Mouse (Mus musculus) midbrain, embryonic 10.5 days (tissue): ENCODE results near the gene Pttg1. TPM values are rescaled to one million over a fixed set of nuclear protein-coding genes. Genes with fewer than 3 reads are reported as not detected.

ENCODE experiments used
- DNase-seq: peaks from one replicate; pipeline ENCODE4 v3.0.0-alpha.2; 2017; ENCODE audit warnings: low spot score
- H3K27ac ChIP-seq: fragments of 300-500 bp; sonication (generic); replicated peaks from 2 replicates; pipeline ENCODE4 v1.5.1; 2016; ENCODE audit warnings: mild to moderate bottlenecking
- H3K27me3 ChIP-seq: fragments of 300-500 bp; sonication (generic); 2 replicates; pipeline ENCODE4 v1.6.1; 2016; ENCODE audit warnings: low read depth, mild to moderate bottlenecking; ENCODE audit not compliant: poor library complexity, severe bottlenecking
- H3K36me3 ChIP-seq: fragments of 300-500 bp; sonication (generic); 2 replicates; pipeline ENCODE4 v1.6.1; 2016; ENCODE audit warnings: mild to moderate bottlenecking, moderate library complexity
- H3K4me1 ChIP-seq: fragments of 300-500 bp; sonication (generic); 2 replicates; pipeline ENCODE4 v1.6.1; 2016
- H3K4me3 ChIP-seq: fragments of 300-500 bp; sonication (generic); 2 replicates; pipeline ENCODE4 v1.5.1; 2016; ENCODE audit warnings: mild to moderate bottlenecking, moderate library complexity
- H3K9me3 ChIP-seq: fragments of 300-500 bp; sonication (generic); replicated peaks from 2 replicates; pipeline ENCODE4 v1.6.1; 2016; ENCODE audit warnings: mild to moderate bottlenecking
- WGBS: fragments of 180-500 bp; shearing (Covaris S2); methylation state at CpG from one replicate; pipeline ENCODE4 v1.1.7; 2016; 5-methylcytosine and 5-hydroxymethylcytosine counted together
- polyA plus RNA-seq: library from polyadenylated mRNA; unstranded; fragments of >200 nt; fragmentation: Nextera tagmentation; extraction: Ambion mirVana; gene quantifications from 2 replicates; pipeline ENCODE4 v1.2.1, GENCODE M21; 2016

Pttg1 gene
- polyA plus RNA-seq, 1 experiment from 2014 or later: 109 TPM

DNA sequence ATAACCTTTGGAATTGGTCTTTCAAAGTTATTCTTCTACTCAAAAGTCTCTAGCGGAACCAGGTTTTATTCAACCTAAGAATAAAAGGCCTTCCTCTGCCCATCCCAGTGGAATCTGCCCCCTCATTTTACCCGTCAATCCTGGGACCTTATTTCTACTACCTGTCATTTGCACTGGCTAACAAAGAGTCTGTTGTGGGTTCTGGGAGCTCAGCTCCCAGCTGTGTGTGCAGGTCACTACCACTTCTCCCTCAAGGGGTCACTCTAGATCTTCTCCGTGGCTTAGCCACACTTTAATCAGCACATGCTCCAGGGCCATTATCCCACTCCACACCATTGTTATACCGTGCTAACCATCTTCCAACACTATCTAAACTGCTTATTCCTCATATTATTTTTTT, 26.8 kb downstream of the Pttg1 start:
- 51% methylated on average over 4 of the region's 4 CpGs for WGBS
- H3K36me3 ChIP-seq: no peaks in the 10 kb centered on the region
- H3K9me3 ChIP-seq: 0 out of 2 replicates have a peak, but pooled peaks cover under 1% of the 10 kb centered on the region
- H3K4me3 ChIP-seq: no peak overlapping the region
- H3K4me1 ChIP-seq: peaks cover 11% of the 10 kb centered on the region
- no peaks in the 10 kb centered on the region for H3K27me3 ChIP-seq
- no peak overlapping the region for H3K27ac ChIP-seq
- no peak for DNase-seq

DNA sequence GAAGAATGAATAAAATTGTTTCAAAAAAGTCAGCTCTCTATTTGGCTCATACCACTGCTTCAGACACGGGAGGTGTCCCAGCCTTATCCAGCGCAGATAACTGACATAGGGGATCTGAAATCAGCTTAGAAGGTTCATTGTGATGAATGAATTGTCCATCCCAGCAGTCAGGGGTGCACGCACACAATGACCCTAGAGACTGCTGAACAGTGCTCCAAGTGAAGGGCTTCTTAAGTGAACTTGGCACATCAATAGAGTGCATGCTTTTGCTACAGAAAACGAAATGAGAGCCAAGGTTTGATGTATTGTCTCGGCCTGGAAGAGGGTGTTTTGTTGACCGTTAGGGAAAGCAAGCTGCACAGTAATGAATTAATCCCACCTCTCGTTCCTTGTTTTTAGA, 29.4 kb downstream of the Pttg1 start:
- 59% methylated on average over 7 of the region's 7 CpGs for WGBS
- Histone ChIP-seq H3K36me3 (no peaks in the 10 kb centered on the region), H3K9me3 (no peaks in the 10 kb centered on the region), H3K27ac (no peak overlapping the region), H3K27me3 (no peaks in the 10 kb centered on the region), H3K4me3 (no peak overlapping the region), H3K4me1 (peaks cover 17% of the 10 kb centered on the region)
- no peak for DNase-seq

DNA sequence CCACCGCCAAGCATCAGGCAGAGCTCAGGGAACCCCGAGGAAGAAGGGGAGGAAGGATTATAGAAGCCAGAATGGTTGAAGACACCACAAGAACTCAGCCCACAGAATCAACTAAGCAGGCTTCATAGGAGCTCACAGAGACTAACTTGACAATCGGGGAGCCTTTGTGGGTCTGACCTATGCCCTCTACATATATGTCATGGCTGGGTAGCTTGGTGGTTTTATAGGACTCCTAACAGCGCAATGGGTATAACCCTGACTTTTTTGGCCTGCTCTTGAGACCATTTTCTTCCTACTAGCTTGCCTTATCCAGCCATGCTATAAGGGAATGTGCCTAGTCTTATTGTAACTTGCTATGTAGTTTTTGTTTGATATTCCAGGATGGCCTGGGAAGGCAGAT, 29.8 kb downstream of the Pttg1 start:
- 89% methylated on average over 4 of the region's 4 CpGs for WGBS
- H3K27me3 ChIP-seq: no peaks in the 10 kb centered on the region
- peaks cover 17% of the 10 kb centered on the region for H3K4me1 ChIP-seq
- H3K9me3 ChIP-seq: no peaks in the 10 kb centered on the region
- H3K4me3 ChIP-seq: no peak overlapping the region
- H3K36me3 ChIP-seq: no peaks in the 10 kb centered on the region
- no peak overlapping the region for H3K27ac ChIP-seq
- DNase-seq: no peak

DNA sequence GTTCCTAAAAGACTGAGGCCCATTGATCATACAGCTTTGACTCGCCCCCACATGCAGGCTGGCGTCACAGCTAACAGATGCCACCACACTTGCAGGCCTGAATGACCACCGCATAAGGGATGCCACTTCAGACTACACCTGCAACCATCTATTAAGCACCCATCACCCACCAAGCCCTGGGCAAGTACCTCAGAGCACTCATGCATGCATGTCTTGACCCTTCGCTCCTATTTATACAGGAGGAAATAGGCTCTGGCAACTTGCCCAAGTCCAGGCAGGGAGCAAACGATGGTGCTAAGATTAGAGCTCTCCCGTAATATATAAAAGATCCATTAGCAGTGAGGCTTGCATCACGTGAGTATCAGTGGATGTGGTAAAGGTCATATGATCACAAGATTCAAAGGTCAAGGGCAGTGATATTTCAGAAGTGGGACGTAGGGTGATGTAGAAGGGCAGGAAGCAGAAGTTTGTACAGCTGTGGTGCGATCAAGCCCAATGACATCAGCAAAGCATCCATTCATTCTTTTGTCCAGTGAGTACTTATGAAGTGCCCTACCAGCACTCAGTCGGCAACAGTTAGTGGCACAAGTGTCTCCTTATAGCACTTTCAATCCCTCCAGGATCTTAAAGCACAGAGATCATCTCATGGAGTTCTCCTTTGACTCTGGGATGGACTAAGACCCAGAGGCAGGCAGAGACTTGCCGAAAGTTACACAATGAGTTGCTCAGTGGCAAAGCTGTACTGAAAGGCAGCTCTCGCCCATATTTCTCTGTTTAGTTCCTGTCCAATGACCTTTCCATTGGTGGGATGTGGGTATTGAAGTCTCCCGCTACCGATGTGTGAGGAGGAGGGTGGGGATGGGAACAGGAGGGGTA, 30.7 kb downstream of the Pttg1 start:
- DNase-seq: no peak
- 88% methylated on average over 14 of the region's 14 CpGs for WGBS
- H3K9me3 ChIP-seq: no peaks in the 10 kb centered on the region
- no peaks in the 10 kb centered on the region for H3K27me3 ChIP-seq
- no peak overlapping the region for H3K4me3 ChIP-seq
- H3K36me3 ChIP-seq: no peaks in the 10 kb centered on the region
- peaks cover 17% of the 10 kb centered on the region for H3K4me1 ChIP-seq
- no peak overlapping the region for H3K27ac ChIP-seq

DNA sequence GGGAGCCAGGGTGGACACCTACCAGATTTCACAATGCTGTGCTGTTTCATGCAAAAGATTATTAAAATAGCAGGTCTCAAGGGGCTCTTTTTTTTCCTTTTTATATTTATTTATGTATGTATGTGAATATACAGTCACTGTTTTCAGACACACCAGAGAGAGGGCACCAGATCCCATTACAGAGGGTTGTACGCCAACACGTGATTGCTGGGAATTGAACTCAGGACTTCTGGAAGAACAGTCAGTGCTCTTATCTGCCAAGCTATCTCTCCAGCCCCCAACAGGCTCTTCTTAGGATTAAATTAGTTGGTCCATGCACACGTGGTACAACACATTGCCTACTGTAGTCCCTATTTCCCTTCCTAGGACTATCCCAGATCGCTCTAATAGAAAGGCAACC, 32.7 kb downstream of the Pttg1 start:
- peaks cover 17% of the 10 kb centered on the region for H3K4me1 ChIP-seq
- no peaks in the 10 kb centered on the region for H3K27me3 ChIP-seq
- no peak overlapping the region for H3K4me3 ChIP-seq
- WGBS: 90% methylated on average over 4 of the region's 4 CpGs
- DNase-seq: no peak
- H3K27ac ChIP-seq: no peak overlapping the region
- no peaks in the 10 kb centered on the region for H3K9me3 ChIP-seq
- no peaks in the 10 kb centered on the region for H3K36me3 ChIP-seq

DNA sequence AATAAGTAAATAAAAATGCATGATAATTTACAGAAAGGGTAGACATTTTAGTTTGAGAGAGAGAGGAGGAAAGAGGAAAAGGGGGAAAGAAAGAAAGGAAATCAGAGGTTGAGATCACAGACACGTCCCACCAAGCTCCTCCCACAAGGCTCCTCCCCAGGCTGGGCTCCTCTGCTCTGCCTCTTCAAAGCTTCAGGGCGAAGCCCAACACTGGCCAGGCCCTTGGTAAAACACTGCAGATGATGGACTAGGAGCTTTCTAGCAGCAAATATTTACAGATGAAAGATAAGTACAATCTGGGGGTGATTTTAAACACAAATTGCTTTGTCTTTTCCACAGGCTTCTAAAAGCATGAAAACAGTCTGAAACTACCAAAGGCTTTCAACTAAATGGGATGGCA, 33.3 kb downstream of the Pttg1 start:
- Histone ChIP-seq H3K4me1 (peaks cover 17% of the 10 kb centered on the region), H3K27ac (no peak overlapping the region), H3K9me3 (no peaks in the 10 kb centered on the region), H3K27me3 (no peaks in the 10 kb centered on the region), H3K36me3 (no peaks in the 10 kb centered on the region), H3K4me3 (no peak overlapping the region)
- WGBS: 60% methylated on average over 2 of the region's 2 CpGs
- no peak for DNase-seq

DNA sequence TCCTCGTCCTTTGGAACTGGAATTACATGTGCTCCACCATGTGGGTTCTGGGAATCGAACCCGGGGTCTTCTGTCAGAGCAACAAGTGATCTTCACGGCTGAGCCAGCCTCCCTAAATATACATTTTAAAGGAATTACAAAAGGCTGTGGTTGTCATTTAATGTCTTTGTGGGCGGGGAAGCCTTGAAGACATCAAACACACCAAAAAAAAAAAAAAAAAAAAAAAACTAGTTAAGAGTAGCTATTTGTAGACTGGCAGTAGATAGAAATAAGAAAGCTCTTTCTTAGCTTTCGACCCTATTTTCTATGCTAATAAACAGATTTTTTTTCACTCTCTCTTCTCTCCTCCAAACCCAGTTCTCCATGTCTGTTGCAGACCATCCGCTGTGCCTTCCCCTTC, 36.9 kb downstream of the Pttg1 start:
- Histone ChIP-seq H3K27ac (no peak overlapping the region), H3K9me3 (no peaks in the 10 kb centered on the region), H3K27me3 (peaks cover 15% of the 10 kb centered on the region; the same call in 1 of the 2 replicates), H3K36me3 (no peaks in the 10 kb centered on the region), H3K4me1 (peaks cover 19% of the 10 kb centered on the region), H3K4me3 (no peak overlapping the region)
- WGBS: 87% methylated on average over 7 of the region's 7 CpGs
- no peak for DNase-seq

DNA sequence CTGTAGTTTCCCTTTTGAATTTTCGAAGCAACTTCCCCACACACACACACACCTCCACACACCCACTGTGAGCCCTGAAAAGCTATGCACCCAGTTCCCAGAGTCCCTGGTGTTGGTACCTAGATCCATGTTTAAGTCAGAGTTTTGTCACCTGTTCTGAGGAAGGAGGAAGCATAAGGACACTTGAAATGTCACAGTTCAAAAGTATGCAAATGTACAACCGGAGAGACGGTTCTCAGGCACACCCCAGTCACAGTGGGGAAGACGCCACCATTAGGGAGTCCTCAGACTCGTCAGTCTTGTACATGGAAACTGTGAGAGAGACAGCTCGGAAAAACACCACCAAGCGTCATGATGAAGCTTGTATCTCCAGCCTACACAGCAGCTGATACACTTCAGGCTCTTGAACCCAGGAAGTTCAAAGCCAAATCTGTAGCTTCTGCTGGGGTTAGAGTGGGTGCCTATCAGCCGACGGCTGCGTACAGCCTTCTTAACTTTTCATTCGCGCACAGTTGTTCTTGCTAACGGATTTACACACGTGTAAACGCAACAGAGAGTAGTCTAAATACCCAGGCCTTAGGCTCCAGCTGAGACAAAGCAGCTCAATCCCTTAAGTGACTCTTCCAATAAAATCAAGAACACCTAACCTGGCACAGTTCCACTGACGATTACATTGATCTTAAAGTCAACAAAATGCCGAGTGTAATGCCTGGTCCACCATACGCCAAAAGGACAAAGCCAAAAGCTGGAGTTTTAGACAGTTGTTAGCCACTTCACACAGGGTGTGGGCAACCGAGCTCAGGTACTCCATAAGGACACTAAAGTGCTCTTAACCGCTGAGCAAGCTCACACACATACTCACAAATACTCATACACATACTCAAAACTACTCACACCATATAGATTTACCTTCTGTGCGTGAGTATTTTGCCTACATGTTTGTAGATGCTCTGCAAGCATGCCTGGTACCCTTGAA, 37.6 kb downstream of the Pttg1 start:
- H3K9me3 ChIP-seq: no peaks in the 10 kb centered on the region
- H3K27ac ChIP-seq: no peak overlapping the region
- no peak for DNase-seq
- WGBS: 85% methylated on average over 21 of the region's 21 CpGs
- no peaks in the 10 kb centered on the region for H3K36me3 ChIP-seq
- H3K27me3 ChIP-seq: peaks cover 15% of the 10 kb centered on the region; the same call in 1 of the 2 replicates
- H3K4me3 ChIP-seq: no peak overlapping the region
- peaks cover 16% of the 10 kb centered on the region for H3K4me1 ChIP-seq

DNA sequence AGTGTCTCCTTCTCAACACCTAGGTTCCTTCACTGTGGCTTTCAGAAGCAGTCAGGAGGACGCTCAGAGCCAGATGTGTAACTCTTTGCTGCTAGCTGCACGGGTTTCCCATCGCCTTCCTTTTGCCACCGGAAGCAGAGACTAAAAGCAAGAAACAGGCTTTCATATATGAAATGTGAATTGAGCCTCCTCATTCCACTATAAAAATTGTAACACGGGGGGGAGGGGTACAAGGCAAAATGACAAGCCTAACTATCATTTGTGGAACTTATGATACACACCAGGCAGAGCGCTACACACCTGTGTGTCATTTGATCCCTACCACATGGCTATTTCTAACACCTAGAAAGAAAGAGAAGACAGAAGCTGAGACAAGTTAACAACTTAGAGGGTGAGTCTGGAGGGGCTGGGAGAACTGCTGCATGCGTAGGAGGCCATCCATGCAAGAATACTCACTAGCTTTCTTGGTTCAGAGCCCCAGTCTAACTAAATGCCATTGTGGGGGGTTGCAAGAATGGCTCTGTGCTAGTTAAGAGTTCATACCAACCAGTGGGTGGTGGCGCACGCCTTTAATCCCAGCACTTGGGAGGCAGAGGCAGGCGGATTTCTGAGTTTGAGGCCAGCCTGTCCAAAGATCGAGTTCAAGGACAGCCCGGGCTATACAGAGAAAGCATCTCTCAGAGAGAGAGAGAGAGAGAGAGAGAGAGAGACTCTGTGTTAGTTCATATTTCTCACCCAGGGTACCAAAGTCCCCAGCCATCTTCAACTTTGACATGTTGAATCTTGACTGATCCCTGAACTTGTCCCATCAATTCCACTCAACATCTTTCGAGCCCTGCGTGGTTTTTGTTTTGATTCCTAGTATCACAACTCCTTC, 38.8 kb downstream of the Pttg1 start:
- Histone ChIP-seq H3K36me3 (no peaks in the 10 kb centered on the region), H3K4me3 (no peak overlapping the region), H3K27ac (no peak overlapping the region), H3K9me3 (no peaks in the 10 kb centered on the region), H3K4me1 (peaks cover 16% of the 10 kb centered on the region), H3K27me3 (peaks cover 15% of the 10 kb centered on the region; the same call in 1 of the 2 replicates)
- no peak for DNase-seq
- 92% methylated on average over 14 of the region's 14 CpGs for WGBS

DNA sequence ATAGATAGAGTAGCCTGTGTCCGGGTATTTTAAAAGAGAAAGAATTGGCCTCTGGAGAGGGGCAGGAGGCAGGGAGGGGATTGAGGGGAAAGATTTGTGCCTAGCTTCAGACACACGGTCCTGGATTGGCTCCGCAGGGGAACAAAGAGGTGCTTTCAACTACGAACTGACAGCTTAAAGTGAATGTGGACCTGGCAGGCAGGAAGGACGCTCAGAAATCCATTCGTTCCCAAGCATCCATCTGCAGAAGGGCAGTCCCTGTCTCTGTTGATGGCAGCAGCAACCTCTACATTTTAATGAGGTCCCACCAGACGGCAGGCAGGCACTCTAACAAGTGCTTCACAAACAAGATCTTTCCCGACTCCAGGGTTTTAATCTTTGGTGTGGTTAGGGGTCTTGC, 40.3 kb downstream of the Pttg1 start:
- H3K36me3 ChIP-seq: no peaks in the 10 kb centered on the region
- peak; percentile 48 for DNase-seq
- H3K9me3 ChIP-seq: no peaks in the 10 kb centered on the region
- peaks cover 16% of the 10 kb centered on the region for H3K4me1 ChIP-seq
- peak overlapping the region; percentile 51 for H3K4me3 ChIP-seq
- H3K27me3 ChIP-seq: peaks cover 15% of the 10 kb centered on the region; the same call in 1 of the 2 replicates
- H3K27ac ChIP-seq: peak overlapping the region; percentile 85
- WGBS: 1% methylated on average over 8 of the region's 8 CpGs

DNA sequence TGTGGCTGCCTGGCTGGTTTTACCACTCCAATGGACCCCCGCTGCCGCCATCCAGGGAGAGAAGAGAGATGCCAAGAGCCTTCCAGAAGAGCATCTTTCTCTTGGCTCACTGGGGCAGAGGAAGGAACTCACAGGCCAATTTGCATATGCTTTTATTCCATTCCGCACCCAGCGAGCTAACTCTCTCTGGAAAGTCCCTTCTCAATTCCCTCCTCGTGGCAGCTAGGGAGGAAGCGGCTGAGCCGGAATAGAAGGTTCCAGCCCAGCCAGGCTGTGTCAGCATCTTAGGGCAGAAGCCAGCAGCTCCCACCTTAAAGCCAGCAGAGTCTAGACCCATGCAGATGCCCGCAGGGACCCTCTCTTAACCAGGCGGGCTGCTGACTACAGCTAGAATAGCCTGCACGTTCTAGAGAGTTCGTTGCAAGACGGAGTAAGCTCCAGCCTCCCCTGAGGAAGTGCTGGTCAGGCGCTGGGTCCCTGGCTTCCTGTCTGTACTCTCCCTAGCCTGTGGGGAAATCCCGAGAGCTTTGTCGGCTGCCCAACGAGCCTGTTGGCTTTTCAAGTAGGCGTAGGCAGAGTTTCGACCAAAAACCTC, 40.9 kb downstream of the Pttg1 start:
- DNase-seq: peak; percentile 63
- Histone ChIP-seq H3K4me3 (peak overlapping the region; percentile 51), H3K4me1 (peaks cover 16% of the 10 kb centered on the region), H3K9me3 (no peaks in the 10 kb centered on the region), H3K36me3 (no peaks in the 10 kb centered on the region), H3K27ac (peak overlapping the region; percentile 85), H3K27me3 (peaks cover 15% of the 10 kb centered on the region; the same call in 1 of the 2 replicates)
- WGBS: 2% methylated on average over 18 of the region's 18 CpGs

DNA sequence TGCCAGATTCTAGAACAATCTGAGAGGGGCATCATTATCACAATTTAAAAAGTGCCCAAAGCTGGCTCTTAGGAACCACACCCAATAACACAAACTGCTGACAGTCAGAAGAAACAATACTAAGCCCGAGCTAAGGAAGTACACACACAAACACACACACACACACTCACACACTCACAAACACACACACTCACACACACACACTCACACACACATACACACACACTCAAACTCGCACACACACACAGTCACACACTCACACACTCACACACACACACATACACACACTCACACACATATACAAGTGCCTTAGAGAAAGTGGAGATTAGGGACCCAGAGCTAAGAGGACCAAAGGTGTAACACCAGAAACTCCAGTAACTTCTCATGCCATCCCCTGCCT, 42.5 kb downstream of the Pttg1 start:
- H3K4me1 ChIP-seq: peaks cover 16% of the 10 kb centered on the region
- DNase-seq: no peak
- WGBS: 84% methylated on average over 2 of the region's 2 CpGs
- no peak overlapping the region for H3K27ac ChIP-seq
- H3K9me3 ChIP-seq: no peaks in the 10 kb centered on the region
- H3K36me3 ChIP-seq: no peaks in the 10 kb centered on the region
- H3K4me3 ChIP-seq: no peak overlapping the region
- peaks cover 15% of the 10 kb centered on the region; the same call in 1 of the 2 replicates for H3K27me3 ChIP-seq
